Mouse (Mus musculus) adrenal gland, postnatal 14 days (tissue): ENCODE results near the gene Ufc1. TPM values are rescaled to one million over a fixed set of nuclear protein-coding genes. Genes with fewer than 3 reads are reported as not detected.
"Not testable (repeated sequence)": the region's sequence is repeated elsewhere in the genome, so short reads cannot be mapped to it uniquely, and the experiment has no call there.

Experiments
- DNase-seq: peaks from one replicate; pipeline ENCODE4 v3.0.0; 2021; ENCODE audit warnings: mixed read lengths
- long read RNA-seq, 2 experiments: library from polyadenylated mRNA; stranded (forward); transcript quantifications; one replicate each; pipeline ENCODE4 v2.0.0; 2021
- total RNA-seq: library from RNA; stranded (reverse); gene quantifications from 2 replicates; pipeline ENCODE4 v1.2.3, GENCODE M21; 2021

Ufc1 gene
- total RNA-seq = 128 and 133 TPM in 2 replicates
- long read RNA-seq, experiment 1, transcript Ufc1-202 (6 exons, 914 nt) = major isoform, 68 of 93 reads
- long read RNA-seq, experiment 1, transcript Ufc1-201 (7 exons, 1,007 nt) = minor isoform, 16 of 93 reads
- long read RNA-seq, experiment 1, partial matches to known transcripts = 5 of 93 reads
- long read RNA-seq, experiment 1, other reads (novel, unspliced or antisense) = 2 of 93 reads
- long read RNA-seq, experiment 2, transcript Ufc1-201 (7 exons, 1,007 nt) = minor isoform, 29 of 97 reads
- long read RNA-seq, experiment 2, transcript Ufc1-202 (6 exons, 914 nt) = major isoform, 55 of 97 reads
- long read RNA-seq, experiment 2, partial matches to known transcripts = 7 of 97 reads
- long read RNA-seq, experiment 2, other reads (novel, unspliced or antisense) = 3 of 97 reads

- DNase-seq = peak; percentile 90
Measured at GRCm38 (mm10) chr1:171294298-171295062, at the start of gene Ufc1. Gene Ufc1, minus strand, starts transcription at chr1:171295024.

GRCm38 (mm10) chr1:171343922-171344677 lies 49.3 kb upstream of the Ufc1 start:
- DNase-seq = peak; percentile 75

DNA sequence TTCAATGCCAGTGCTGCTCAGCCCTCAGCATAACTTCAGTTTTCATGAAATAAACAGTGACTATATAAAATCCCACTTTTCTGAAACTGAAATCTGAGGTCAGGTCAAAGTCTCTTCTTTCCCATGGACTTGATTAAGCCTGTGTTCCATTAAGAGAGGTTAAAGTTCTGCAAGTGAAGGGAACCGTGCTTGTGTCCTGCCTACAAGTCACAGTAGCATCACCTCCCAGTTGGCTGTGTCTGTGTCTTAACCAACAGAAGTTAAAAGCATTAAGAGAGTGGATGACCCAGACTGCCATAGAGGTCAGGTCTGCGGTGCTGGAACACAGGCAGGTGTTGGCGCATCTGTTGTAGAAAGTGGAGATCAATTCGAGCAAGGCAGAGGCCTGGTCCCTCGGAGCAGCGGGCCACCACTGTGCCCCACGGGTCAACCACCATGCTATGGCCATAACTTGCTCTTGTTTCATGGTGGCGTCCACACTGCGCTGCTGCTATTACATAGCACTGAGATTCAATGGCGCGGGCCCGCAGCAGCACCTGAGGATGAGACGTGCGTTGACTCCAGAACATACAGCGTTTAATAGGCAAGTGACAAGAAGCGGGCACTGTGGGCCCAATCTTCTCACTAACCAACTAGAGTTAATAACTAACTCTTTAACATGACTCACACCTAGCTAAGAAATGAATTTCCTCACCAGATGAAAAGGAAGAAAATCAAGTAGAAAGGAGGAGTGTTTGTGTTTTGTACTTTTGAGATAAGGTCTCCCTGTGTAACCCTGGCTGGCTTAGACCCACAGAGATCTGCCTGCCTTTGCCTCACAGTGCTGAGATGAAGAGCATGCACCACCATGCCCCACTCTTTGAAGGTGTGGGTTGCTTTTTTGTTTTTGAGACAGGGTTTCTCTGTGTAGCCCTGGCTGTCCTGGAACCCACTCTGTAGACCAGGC lies 47.7 kb upstream of the Ufc1 start:
- DNase-seq = no peak

DNA sequence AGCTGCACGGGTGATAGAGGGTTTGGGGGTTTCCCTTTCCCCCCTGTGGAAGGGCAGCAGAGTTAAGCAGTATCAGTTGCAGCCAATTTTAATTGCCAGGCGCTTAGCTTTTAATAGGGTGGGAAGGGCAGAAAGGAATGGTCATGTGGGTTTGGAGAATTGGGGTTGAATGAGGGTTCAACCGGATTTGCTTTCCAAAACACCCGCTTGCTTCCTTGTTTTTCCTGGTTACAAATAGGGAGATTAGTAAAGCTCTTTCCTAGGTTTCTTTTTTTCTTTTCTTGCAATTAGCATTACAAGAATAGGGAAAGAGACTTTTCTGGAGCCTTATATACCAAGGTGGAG lies 35.4 kb upstream of the Ufc1 start:
- no peak for DNase-seq

- DNase-seq = peak; percentile 90
Measured at GRCm38 (mm10) chr1:171329433-171330215, 34.8 kb upstream of the Ufc1 start.

GRCm38 (mm10) chr1:171328839-171329432 lies 34.1 kb upstream of the Ufc1 start, which contains the start of gene Dedd:
Gene Dedd, plus strand, starts transcription at chr1:171329145.
- peak; percentile 94 for DNase-seq

DNA sequence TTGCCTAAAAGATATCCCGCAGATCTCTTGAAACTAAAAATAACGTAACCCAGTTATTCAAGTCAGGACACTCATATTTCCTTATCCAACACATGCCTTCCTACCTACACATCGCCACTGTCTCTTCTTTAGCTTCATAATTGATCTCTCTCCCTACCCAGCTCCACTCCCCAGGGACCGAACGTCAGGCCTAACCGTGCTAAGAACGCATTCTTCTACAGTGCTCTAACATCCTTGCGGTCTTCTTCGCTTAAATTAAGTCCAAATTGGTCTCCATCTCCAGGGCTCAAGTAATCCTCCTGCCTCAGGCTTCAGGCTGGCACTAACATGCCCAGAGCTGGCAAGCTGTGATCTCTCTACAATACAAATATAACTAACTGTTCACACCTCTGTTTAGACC lies 33.4 kb upstream of the Ufc1 start:
- DNase-seq = peak; percentile 33

DNA sequence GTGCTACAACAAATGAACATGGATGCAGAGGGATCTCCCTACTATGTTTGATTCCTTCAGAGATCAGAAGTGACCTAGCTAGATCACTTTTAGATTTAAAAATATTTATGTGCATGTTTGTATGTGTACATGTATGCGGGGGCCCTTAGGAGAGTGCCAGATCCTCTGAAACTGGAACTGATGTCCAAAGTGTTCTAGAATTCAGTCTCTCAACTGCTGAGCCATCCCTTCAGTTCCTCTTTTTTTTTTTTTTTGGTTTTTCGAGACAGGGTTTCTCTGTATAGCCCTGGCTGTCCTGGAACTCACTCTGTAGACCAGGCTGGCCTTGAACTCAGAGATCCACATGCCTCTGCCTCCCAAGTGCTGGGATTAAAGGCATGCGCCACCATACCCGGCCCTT lies 31.8 kb upstream of the Ufc1 start:
- DNase-seq = not testable (repeated sequence)

DNA sequence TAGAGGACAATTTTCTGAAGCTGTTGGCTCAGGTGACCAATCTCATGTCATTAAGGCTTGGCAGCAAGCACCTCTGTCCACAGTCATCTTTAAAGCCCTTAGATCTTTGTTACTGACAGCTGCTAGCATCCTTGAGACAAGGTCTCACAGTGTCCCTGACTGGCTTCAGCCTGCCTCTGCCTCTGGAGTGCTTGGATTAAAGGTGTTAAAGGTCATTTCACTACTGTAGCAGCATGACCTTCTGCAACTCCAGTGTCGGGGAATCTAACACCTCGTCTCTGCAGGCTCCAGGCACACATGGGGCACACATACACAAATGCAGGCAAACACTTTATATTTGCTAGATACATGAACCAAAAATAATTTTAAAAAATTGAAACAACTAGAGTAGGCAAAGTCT lies 30.7 kb upstream of the Ufc1 start:
- DNase-seq = no peak

DNA sequence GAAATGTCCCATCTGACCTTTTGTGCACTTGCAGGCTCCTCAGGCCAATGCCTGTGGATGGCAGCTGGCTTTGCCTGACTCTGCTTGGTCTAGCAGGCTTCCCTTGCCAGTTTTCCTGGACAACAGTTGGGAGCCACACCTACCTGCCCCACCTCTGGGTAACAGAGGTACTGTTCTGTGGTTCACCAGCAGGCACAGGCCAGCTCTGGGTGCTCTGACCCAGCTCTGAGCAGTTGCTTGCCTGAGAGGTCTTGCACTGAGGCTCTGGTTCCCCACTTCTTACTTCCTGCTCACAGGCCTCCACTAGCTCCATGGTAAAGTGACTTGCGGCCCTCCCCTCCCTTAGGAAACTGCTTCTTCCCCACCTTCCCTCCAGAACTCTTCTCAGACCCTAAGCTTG lies 27.2 kb upstream of the Ufc1 start:
- no peak for DNase-seq

- peak; percentile 47 for DNase-seq
Measured at GRCm38 (mm10) chr1:171321415-171321814, 26.6 kb upstream of the Ufc1 start.

DNA sequence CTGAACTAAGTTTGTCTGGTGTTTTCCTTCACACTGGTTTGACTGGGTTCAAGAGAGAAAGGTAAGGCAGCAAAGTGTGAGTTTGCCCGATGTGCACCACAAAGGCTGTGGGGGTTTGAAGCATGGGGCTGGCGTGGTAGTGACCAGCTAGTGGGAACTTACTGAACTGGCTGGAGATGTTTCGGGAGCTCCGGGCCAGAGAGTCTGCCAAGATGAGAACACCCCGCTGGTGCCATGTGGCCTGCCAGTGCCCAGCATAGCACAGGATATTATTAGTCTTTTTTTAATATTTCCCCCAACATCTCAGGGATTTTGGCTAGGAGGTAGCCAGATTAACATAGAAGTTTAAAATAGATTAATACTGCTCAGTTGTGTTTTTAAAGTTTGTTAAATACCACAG lies 25.3 kb upstream of the Ufc1 start:
- no peak for DNase-seq

DNA sequence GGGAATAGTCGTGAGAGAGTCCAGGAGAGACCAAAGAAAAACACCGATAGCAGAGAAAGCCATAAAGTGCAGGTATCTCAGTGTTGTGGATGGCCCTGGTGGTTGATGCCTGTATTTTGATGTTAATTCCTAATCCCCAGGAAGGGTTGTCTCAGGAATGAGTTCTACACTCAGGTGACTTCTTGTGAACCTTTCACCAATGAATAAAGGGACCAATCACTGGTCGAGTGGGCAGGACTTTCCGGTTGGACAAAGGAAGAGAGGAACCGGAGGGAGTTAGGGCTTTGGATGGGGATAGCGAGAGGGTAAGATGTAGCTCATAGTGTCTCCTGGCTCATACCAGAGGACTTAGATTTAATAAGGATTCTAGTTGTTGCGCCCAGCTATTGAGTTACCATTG lies 24.9 kb upstream of the Ufc1 start:
- no peak for DNase-seq

DNA sequence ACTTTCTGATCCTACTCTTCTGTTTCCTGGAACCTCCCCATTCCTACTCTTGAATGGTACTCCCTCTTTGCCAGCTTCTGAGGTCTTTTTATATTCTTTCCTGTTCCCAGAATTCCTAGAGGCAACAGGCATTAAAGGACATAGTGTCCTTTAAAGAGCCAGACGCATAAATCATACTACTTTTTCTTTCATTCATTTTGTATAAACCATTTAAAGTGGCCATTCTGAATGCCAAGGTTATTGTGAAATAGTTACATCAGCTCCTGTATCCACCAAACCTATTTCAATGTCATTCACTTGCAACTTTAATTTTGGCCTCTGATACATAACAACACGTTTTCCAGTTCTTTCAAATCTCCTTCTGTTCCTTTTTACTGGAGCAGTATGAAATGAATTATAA lies 14.5 kb upstream of the Ufc1 start:
- no peak for DNase-seq

GRCm38 (mm10) chr1:171306157-171306556 lies 11.3 kb upstream of the Ufc1 start:
- DNase-seq = not testable (repeated sequence)

DNA sequence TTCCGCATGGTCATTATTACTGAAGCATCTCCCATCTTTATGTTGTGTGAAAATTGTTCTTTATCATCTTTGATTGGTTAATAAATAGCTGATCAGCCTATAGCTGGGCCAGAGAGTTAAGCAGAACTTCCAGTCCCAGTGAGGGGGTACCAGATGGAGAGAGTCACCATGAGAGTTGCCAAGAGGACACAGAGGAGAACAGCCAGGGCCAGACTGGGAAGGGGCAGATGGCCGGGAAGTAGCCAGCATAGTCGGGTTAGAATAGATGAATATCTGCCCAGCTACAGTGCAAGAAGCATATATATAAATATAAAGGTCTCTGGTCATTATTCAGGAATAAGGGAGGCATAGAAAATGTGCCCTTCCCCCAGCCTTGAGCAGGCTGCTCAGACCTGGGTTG lies 3.4 kb upstream of the Ufc1 start:
- DNase-seq = no peak

DNA sequence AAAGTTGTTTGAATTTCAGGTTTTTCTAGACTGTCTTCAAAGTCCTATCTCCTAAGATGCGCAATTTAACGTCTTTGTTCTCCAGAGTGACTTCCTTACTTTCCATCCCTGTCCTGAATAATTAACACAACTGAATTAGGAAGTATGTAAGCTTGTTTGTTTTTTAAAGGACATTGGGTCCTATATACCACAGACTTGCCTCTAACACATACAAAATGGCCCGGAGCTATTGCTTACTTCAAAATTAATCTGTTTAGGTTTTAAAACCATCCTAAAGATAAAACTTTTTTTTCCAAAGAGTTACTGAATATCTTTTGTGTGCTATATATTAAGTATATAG lies 209 bp upstream of the Ufc1 start:
- no peak for DNase-seq

GRCm38 (mm10) chr1:171293906-171294297 lies 922 bp downstream of the Ufc1 start:
- peak; percentile 49 for DNase-seq

GRCm38 (mm10) chr1:171293351-171293750 lies 1.5 kb downstream of the Ufc1 start:
- DNase-seq = no peak

GRCm38 (mm10) chr1:171288328-171288727 lies 6.5 kb downstream of the Ufc1 start:
- no peak for DNase-seq
